Mouse (Mus musculus) frontal cortex, adult 2 months (tissue): ENCODE measurements at regions not wholly inside any gene's neighbourhood (a gene's known extent, or its start where the extent isn't known, plus 50 kb on each side); places are given as distances from the start of the nearest gene placed in this dataset.

Experiments
- DNase-seq, 2 experiments: peaks; one replicate each; pipeline ENCODE4 v3.0.0; 2022; ENCODE audit warnings: low spot score in 1 of 2; ENCODE audit errors: extremely low spot score in 1 of 2

GRCm38 (mm10) chr16:66579551-66579950, 764.5 kb downstream of the Vgll3 start:
- no peak for DNase-seq

GRCm38 (mm10) chr16:66585698-66586284, 770.7 kb downstream of the Vgll3 start:
- peak in 1 of 2 experiments; percentile 15 for DNase-seq

- no peak for DNase-seq
Measured at GRCm38 (mm10) chr16:66602211-66602610, 787.2 kb downstream of the Vgll3 start.

GRCm38 (mm10) chr16:66602686-66603085, 787.6 kb downstream of the Vgll3 start:
- no peak for DNase-seq

GRCm38 (mm10) chr16:66603825-66604224, 788.8 kb downstream of the Vgll3 start:
- no peak for DNase-seq
